Mouse (Mus musculus): ENCODE data around the gene Atxn2. TPM values are rescaled to one million over a fixed set of nuclear protein-coding genes. Genes with fewer than 3 reads are reported as not detected.

The Atxn2 gene
- polyA plus RNA-seq, 1 experiment, result 139 TPM

DNA sequence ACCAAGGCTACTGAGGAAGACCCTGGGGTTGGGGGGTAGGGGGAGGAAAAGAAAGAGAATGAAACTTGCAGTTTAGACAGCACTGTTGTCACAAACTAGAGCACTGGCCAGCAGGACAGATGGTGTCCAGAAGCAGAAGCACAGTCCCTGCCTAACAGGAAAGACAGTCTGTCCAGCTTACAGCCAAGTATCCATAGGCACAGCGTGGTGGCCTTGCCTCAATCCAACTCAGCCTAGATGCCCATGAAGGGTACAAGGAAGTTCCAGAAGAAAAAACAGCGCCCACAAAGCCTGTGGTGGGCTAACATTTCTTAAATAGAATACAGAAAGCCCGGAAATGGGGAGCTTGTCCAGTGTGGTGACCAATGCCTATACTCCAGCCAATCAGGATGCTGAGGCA lies 114.5 kb downstream of the Atxn2 start:
- Histone ChIP-seq H3K4me1 (ENCODE audit: control insufficient read depth, insufficient read depth, low read length) (peaks cover 2% of the 10 kb centered on the region), H3K4me3 (ENCODE audit: insufficient read depth, low read length) (no peak overlapping the region), H3K27ac (ENCODE audit: insufficient read depth, low read length) (no peak overlapping the region)
- TF ChIP-seq CTCF (IDR thresholded peaks at IDR 0.05; ENCODE audit: extremely low read depth, insufficient read depth, low read length) (no peak), POLR2A (IDR thresholded peaks at IDR 0.05; ENCODE audit: extremely low read depth, insufficient read depth, low read length) (no peak)

DNA sequence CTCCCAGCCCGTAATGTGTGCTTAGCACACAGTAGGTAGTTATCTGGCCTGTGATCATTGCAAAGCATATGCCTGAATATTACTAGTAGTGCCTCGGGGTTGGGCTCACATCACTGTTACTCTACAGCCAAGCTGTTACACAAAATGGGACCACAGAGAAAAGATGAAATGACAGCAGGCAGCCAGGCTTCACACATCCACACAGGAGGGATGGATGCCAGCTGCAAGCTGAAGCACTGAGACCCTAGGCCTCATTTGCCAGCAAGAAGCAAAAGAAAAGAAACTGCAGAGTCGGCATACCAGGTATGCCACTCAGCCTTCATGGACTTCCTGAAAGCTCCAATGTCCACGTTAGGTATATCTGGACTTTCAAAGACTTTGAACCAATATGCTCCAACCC lies 116.7 kb downstream of the Atxn2 start:
- TF ChIP-seq CTCF (IDR thresholded peaks at IDR 0.05; ENCODE audit: extremely low read depth, insufficient read depth, low read length), result no peak
- TF ChIP-seq POLR2A (IDR thresholded peaks at IDR 0.05; ENCODE audit: extremely low read depth, insufficient read depth, low read length), result no peak
- no peak overlapping the region for H3K4me3 ChIP-seq (ENCODE audit: insufficient read depth, low read length)
- no peak overlapping the region for H3K27ac ChIP-seq (ENCODE audit: insufficient read depth, low read length)
- H3K4me1 ChIP-seq (ENCODE audit: control insufficient read depth, insufficient read depth, low read length), result no peaks in the 10 kb centered on the region

- Histone ChIP-seq H3K4me1 (ENCODE audit: control insufficient read depth, insufficient read depth, low read length) (no peaks in the 10 kb centered on the region), H3K4me3 (ENCODE audit: insufficient read depth, low read length) (no peak overlapping the region), H3K27ac (ENCODE audit: insufficient read depth, low read length) (no peak overlapping the region)
- no peak for TF ChIP-seq CTCF (IDR thresholded peaks at IDR 0.05; ENCODE audit: extremely low read depth, insufficient read depth, low read length)
- no peak for TF ChIP-seq POLR2A (IDR thresholded peaks at IDR 0.05; ENCODE audit: extremely low read depth, insufficient read depth, low read length)
Observed at GRCm38 (mm10) chr5:121828491-121829432, 117.6 kb downstream of the Atxn2 start.

- Histone ChIP-seq H3K4me3 (ENCODE audit: insufficient read depth, low read length) (no peak overlapping the region), H3K27ac (ENCODE audit: insufficient read depth, low read length) (no peak overlapping the region), H3K4me1 (ENCODE audit: control insufficient read depth, insufficient read depth, low read length) (peaks cover 10% of the 10 kb centered on the region)
- no peak for TF ChIP-seq POLR2A (IDR thresholded peaks at IDR 0.05; ENCODE audit: extremely low read depth, insufficient read depth, low read length)
- no peak for TF ChIP-seq CTCF (IDR thresholded peaks at IDR 0.05; ENCODE audit: extremely low read depth, insufficient read depth, low read length)
Observed at GRCm38 (mm10) chr5:121831002-121831601, 120.0 kb downstream of the Atxn2 start.

DNA sequence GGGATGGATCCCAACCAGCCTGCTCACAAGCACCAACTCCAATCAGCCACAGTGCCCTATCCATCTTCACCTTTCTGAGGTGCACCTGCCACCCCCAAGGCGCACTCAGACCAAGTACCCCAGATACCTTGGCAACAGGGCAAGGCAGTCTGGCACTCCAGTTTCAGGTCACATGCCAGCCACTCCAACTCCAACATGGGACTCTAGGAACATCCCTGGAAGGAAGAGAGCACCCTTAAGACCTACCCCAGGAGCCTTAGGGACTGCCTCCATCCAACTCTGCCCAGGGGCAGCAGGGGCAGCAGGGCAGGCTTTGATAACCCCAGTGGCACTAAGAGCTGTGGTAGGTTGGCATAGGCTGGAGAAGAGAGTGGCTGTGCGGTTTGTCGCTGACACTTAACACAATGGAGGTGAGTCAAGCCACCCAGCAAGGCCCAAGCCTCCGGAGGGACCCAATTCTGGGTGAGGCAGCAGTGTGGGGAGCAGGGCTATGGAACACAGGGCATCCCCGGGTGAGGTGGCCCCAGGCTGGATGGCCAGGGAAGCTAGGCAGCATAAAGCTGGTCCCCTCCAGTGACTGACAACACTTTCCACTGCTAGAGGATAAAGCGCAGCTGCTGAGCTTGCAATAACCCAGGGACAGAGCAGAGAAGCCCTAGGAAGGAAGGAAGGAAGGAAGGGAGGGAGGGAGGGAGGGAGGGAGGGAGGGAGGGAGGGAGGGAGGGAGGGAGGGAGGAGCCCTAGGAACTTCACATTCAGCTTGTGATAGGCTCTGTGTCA lies 121.4 kb downstream of the Atxn2 start:
- no peak for TF ChIP-seq POLR2A (IDR thresholded peaks at IDR 0.05; ENCODE audit: extremely low read depth, insufficient read depth, low read length)
- no peak for TF ChIP-seq CTCF (IDR thresholded peaks at IDR 0.05; ENCODE audit: extremely low read depth, insufficient read depth, low read length)
- Histone ChIP-seq H3K4me3 (ENCODE audit: insufficient read depth, low read length) (no peak overlapping the region), H3K4me1 (ENCODE audit: control insufficient read depth, insufficient read depth, low read length) (peaks cover 10% of the 10 kb centered on the region), H3K27ac (ENCODE audit: insufficient read depth, low read length) (no peak overlapping the region)

- no peak for TF ChIP-seq CTCF (IDR thresholded peaks at IDR 0.05; ENCODE audit: extremely low read depth, insufficient read depth, low read length)
- TF ChIP-seq POLR2A (IDR thresholded peaks at IDR 0.05; ENCODE audit: extremely low read depth, insufficient read depth, low read length), result no peak
- peaks cover 10% of the 10 kb centered on the region for H3K4me1 ChIP-seq (ENCODE audit: control insufficient read depth, insufficient read depth, low read length)
- no peak overlapping the region; the same call in 1 of the 2 replicates for H3K4me3 ChIP-seq (ENCODE audit: insufficient read depth, low read length)
- no peak overlapping the region for H3K27ac ChIP-seq (ENCODE audit: insufficient read depth, low read length)
Observed at GRCm38 (mm10) chr5:121833159-121833558, 122.0 kb downstream of the Atxn2 start.

- no peak overlapping the region for H3K27ac ChIP-seq (ENCODE audit: insufficient read depth, low read length)
- H3K4me1 ChIP-seq (ENCODE audit: control insufficient read depth, insufficient read depth, low read length), result peaks cover 10% of the 10 kb centered on the region
- TF ChIP-seq POLR2A (IDR thresholded peaks at IDR 0.05; ENCODE audit: extremely low read depth, insufficient read depth, low read length) (no peak), CTCF (IDR thresholded peaks at IDR 0.05; ENCODE audit: extremely low read depth, insufficient read depth, low read length) (no peak)
- no peak overlapping the region; the same call in 1 of the 2 replicates for H3K4me3 ChIP-seq (ENCODE audit: insufficient read depth, low read length)
Observed at GRCm38 (mm10) chr5:121833572-121834240, 122.6 kb downstream of the Atxn2 start.

DNA sequence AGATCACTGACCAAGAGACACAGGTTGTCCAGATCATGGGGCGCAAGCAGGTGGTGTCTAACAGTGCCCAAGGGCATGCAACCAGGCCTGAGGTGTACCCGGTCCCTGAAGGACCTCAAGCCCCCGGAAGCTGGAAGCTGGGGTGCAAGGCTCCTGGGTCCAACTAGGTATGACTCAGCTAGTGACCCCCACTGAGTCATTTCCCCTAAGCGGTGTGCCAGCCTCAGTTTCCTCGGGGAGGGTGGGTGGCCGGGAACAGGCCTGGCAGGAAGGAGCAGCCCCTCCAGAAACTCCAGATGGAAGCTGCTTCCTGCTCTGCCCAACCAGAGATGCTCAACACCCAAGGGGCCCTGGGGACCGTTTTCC lies 123.1 kb downstream of the Atxn2 start:
- H3K27ac ChIP-seq (ENCODE audit: insufficient read depth, low read length), result no peak overlapping the region
- no peak overlapping the region; the same call in 1 of the 2 replicates for H3K4me3 ChIP-seq (ENCODE audit: insufficient read depth, low read length)
- TF ChIP-seq POLR2A (IDR thresholded peaks at IDR 0.05; ENCODE audit: extremely low read depth, insufficient read depth, low read length) (no peak), CTCF (IDR thresholded peaks at IDR 0.05; ENCODE audit: extremely low read depth, insufficient read depth, low read length) (no peak)
- H3K4me1 ChIP-seq (ENCODE audit: control insufficient read depth, insufficient read depth, low read length), result peaks cover 10% of the 10 kb centered on the region
